Mouse (Mus musculus): ENCODE measurements around the gene F5. TPM values are rescaled to one million over a fixed set of nuclear protein-coding genes. Genes with fewer than 3 reads are reported as not detected.

F5 gene
- polyA plus RNA-seq, 1 experiment from 2014 or later = 28.2 TPM

DNA sequence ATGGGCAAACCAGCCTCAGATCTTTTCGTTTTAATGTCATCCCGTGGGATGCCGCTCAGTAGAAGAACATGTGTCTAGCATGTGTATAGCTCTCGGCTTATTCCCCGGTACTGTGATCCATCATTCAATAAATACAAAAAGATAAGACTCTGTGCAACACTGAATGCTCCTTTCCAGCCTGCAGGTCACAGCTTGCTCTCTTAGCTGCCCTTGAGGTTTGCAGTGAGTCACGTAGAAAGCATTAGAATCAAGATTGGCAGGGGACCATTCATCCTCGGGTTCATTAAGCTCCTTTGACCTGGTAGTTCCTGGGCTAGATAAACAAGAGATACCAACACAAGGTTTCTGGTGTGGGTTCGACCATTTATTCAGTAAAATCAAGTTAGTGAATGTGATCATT lies 91.2 kb downstream of the F5 start:
- 72% methylated on average over 8 of the region's 8 CpGs for WGBS (ENCODE audit: insufficient replicate concordance)
- no peaks in the 10 kb centered on the region for H3K36me3 ChIP-seq (replicated peaks; ENCODE audit: insufficient read depth, low read length)
- H3K27me3 ChIP-seq (ENCODE audit: insufficient read depth, low read length) = no peaks in the 10 kb centered on the region
- ATAC-seq = no peak
- DNase-seq = no peak
- H3K9ac ChIP-seq (replicated peaks) = no peak overlapping the region
- H3K4me3 ChIP-seq (ENCODE audit: low read depth, low read length) = no peak overlapping the region
- H3K4me1 ChIP-seq (ENCODE audit: insufficient read depth) = peaks cover 6% of the 10 kb centered on the region
- no peak for TF ChIP-seq CTCF (IDR thresholded peaks at IDR 0.05; ENCODE audit: low read depth)
- no peak for TF ChIP-seq EP300 (IDR thresholded peaks at IDR 0.05; ENCODE audit: low read depth)
- no peaks in the 10 kb centered on the region for H3K9me3 ChIP-seq (ENCODE audit: low read length)
- no peak overlapping the region for H3K27ac ChIP-seq (ENCODE audit: low read depth)
- no peak overlapping the region for H3K4me2 ChIP-seq (ENCODE audit: low read depth, low read length)

DNA sequence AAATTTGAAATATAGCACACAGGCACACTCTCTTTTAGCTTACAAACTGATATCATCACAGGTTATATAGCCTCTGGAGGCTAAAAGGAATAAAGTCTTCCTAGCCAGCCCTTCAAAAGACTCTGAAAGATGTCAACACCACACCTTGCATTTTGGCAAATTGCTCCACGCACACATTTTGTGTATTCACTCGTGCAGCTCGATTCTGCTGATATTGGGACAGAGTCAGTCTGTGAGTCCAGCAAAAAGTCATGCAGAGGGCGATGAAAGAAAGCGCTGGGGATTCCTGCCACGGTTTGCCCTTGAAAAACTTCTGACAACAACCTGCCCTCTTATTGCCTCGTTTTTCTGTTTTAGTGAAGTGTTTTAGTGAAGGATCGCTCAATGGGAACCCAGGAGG lies 95.8 kb downstream of the F5 start:
- DNase-seq (no peak), ATAC-seq (no peak)
- Histone ChIP-seq H3K4me3 (ENCODE audit: low read depth, low read length) (peak overlapping the region; percentile 90), H3K27ac (ENCODE audit: low read depth) (peak overlapping the region; percentile 98), H3K9me3 (ENCODE audit: low read length) (no peaks in the 10 kb centered on the region), H3K27me3 (ENCODE audit: insufficient read depth, low read length) (no peaks in the 10 kb centered on the region), H3K36me3 (replicated peaks; ENCODE audit: insufficient read depth, low read length) (no peaks in the 10 kb centered on the region), H3K9ac (replicated peaks) (peak overlapping the region; percentile 59), H3K4me1 (ENCODE audit: insufficient read depth) (peaks cover 22% of the 10 kb centered on the region), H3K4me2 (ENCODE audit: low read depth, low read length) (peak overlapping the region; percentile 94)
- WGBS (ENCODE audit: insufficient replicate concordance) = 48% methylated on average over 8 of the region's 8 CpGs
- TF ChIP-seq EP300 (IDR thresholded peaks at IDR 0.05; ENCODE audit: low read depth) (no peak), CTCF (IDR thresholded peaks at IDR 0.05; ENCODE audit: low read depth) (no peak)

GRCm38 (mm10) chr1:164247971-164248370 lies 96.3 kb downstream of the F5 start:
- Histone ChIP-seq H3K9ac (replicated peaks) (peak overlapping the region; percentile 59), H3K9me3 (ENCODE audit: low read length) (no peaks in the 10 kb centered on the region), H3K36me3 (replicated peaks; ENCODE audit: insufficient read depth, low read length) (no peaks in the 10 kb centered on the region), H3K4me3 (ENCODE audit: low read depth, low read length) (peak overlapping the region; percentile 90), H3K4me2 (ENCODE audit: low read depth, low read length) (peak overlapping the region; percentile 94), H3K27me3 (ENCODE audit: insufficient read depth, low read length) (no peaks in the 10 kb centered on the region), H3K4me1 (ENCODE audit: insufficient read depth) (peaks cover 22% of the 10 kb centered on the region), H3K27ac (ENCODE audit: low read depth) (peak overlapping the region; percentile 98)
- DNase-seq = peak; percentile 35
- no peak for TF ChIP-seq EP300 (IDR thresholded peaks at IDR 0.05; ENCODE audit: low read depth)
- TF ChIP-seq CTCF (IDR thresholded peaks at IDR 0.05; ENCODE audit: low read depth) = no peak
- no peak for ATAC-seq
- 9% methylated on average over 10 of the region's 10 CpGs for WGBS (ENCODE audit: insufficient replicate concordance)

DNA sequence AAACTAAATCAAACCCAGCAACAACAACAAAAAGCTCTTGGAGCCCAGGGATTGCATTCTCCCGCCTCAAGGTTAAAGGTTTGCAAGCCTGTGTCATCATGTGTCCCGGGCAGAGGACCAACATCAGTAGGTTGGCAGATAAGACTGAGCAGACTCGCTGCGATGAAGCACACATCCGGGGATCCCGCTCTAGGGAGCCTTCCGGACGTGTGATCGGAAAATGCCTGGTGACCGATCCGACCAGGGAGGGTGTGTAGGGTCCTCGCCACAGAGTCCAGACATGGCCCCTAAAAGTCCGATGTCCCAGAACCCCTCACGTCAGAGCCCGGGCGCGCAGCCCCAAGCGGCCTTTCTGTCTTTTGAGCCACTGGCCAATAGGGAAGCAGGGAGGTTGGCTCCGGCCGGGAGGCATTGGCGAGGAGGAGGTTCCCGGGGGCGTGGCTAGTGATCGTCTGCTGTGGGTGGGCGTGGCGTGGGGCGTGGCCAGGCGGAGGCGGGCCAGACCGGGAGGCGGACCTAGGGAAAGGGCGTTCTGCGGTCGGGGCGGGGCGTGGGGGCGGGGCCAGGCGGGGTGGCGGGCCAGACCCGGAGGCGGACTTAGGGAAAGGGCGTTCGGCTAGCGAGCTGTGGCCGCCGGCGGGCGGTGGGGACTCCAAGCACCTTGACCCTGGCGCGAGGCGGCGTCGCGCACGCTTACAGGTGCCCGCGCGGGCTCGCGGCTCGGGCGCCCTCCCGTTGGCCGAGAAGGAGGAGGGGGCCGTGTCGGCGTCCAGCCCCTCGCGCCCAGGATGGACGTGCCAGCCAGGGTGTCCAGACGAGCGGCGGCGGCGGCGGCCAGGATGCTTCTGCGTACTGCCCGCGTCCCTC lies 97.1 kb downstream of the F5 start, which contains the start of gene Slc19a2:
Gene Slc19a2 (plus strand): TSS at position 582 of the 867 bp plus-strand sequence.
- under 1% methylated on average over 57 of the region's 79 CpGs for WGBS (ENCODE audit: insufficient replicate concordance)
- Histone ChIP-seq H3K9me3 (ENCODE audit: low read length) (no peaks in the 10 kb centered on the region), H3K9ac (replicated peaks) (peak within 1 kb of the TSS; percentile 92), H3K4me1 (ENCODE audit: insufficient read depth) (peaks cover 22% of the 10 kb centered on the region), H3K27me3 (ENCODE audit: insufficient read depth, low read length) (no peaks in the 10 kb centered on the region), H3K4me3 (ENCODE audit: low read depth, low read length) (peak within 1 kb of the TSS; percentile 90), H3K27ac (ENCODE audit: low read depth) (peak within 1 kb of the TSS; percentile 98), H3K4me2 (ENCODE audit: low read depth, low read length) (peak within 1 kb of the TSS; percentile 94), H3K36me3 (replicated peaks; ENCODE audit: insufficient read depth, low read length) (no peaks in the 10 kb centered on the region)
- no peak for TF ChIP-seq CTCF (IDR thresholded peaks at IDR 0.05; ENCODE audit: low read depth)
- TF ChIP-seq EP300 (IDR thresholded peaks at IDR 0.05; ENCODE audit: low read depth) = peak; percentile 64
- peak; percentile 100 for DNase-seq
- peak; percentile 88 for ATAC-seq

DNA sequence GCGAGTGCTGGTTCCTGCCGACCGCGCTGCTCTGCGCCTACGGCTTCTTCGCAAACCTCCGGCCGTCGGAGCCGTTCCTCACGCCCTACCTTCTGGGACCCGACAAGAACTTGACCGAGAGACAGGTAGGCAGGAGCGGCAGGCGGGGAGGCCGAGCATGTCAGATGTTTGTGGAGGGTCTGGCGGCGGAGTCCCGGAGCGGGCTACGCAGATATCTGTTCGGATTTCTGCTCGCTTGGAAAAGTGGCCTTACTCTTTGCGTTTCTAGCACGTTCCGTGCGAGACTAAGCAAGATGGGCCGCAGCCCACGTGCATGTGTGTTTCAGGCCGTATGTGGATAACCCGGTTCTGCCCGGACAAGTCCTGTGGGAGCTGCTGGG lies 97.7 kb downstream of the F5 start:
- Histone ChIP-seq H3K4me3 (ENCODE audit: low read depth, low read length) (peak overlapping the region; percentile 90), H3K9ac (replicated peaks) (peak overlapping the region; percentile 92), H3K4me1 (ENCODE audit: insufficient read depth) (peaks cover 24% of the 10 kb centered on the region), H3K9me3 (ENCODE audit: low read length) (no peaks in the 10 kb centered on the region), H3K27me3 (ENCODE audit: insufficient read depth, low read length) (no peaks in the 10 kb centered on the region), H3K4me2 (ENCODE audit: low read depth, low read length) (peak overlapping the region; percentile 94), H3K27ac (ENCODE audit: low read depth) (peak overlapping the region; percentile 95), H3K36me3 (replicated peaks; ENCODE audit: insufficient read depth, low read length) (no peaks in the 10 kb centered on the region)
- TF ChIP-seq CTCF (IDR thresholded peaks at IDR 0.05; ENCODE audit: low read depth) = no peak
- no peak for TF ChIP-seq EP300 (IDR thresholded peaks at IDR 0.05; ENCODE audit: low read depth)
- WGBS (ENCODE audit: insufficient replicate concordance) = under 1% methylated on average over 33 of the region's 33 CpGs
- ATAC-seq (peak; percentile 0), DNase-seq (no peak)

- H3K36me3 ChIP-seq (replicated peaks; ENCODE audit: insufficient read depth, low read length) = no peaks in the 10 kb centered on the region
- peaks cover 34% of the 10 kb centered on the region for H3K4me1 ChIP-seq (ENCODE audit: insufficient read depth)
- H3K9ac ChIP-seq (replicated peaks) = peak overlapping the region; percentile 92
- H3K9me3 ChIP-seq (ENCODE audit: low read length) = no peaks in the 10 kb centered on the region
- ATAC-seq (no peak), DNase-seq (no peak)
- no peak for TF ChIP-seq EP300 (IDR thresholded peaks at IDR 0.05; ENCODE audit: low read depth)
- TF ChIP-seq CTCF (IDR thresholded peaks at IDR 0.05; ENCODE audit: low read depth) = no peak
- peak overlapping the region; percentile 94 for H3K4me2 ChIP-seq (ENCODE audit: low read depth, low read length)
- H3K27me3 ChIP-seq (ENCODE audit: insufficient read depth, low read length) = no peaks in the 10 kb centered on the region
- H3K27ac ChIP-seq (ENCODE audit: low read depth) = peak overlapping the region; percentile 95
- WGBS (ENCODE audit: insufficient replicate concordance) = 36% methylated on average over 8 of the region's 8 CpGs
- peak overlapping the region; percentile 90 for H3K4me3 ChIP-seq (ENCODE audit: low read depth, low read length)
These were observed 98.9 kb downstream of the F5 start for GRCm38 (mm10) chr1:164250391-164251150.
